ENCODE assay signal across 7 mouse cellular contexts in the genomic region with DNA sequence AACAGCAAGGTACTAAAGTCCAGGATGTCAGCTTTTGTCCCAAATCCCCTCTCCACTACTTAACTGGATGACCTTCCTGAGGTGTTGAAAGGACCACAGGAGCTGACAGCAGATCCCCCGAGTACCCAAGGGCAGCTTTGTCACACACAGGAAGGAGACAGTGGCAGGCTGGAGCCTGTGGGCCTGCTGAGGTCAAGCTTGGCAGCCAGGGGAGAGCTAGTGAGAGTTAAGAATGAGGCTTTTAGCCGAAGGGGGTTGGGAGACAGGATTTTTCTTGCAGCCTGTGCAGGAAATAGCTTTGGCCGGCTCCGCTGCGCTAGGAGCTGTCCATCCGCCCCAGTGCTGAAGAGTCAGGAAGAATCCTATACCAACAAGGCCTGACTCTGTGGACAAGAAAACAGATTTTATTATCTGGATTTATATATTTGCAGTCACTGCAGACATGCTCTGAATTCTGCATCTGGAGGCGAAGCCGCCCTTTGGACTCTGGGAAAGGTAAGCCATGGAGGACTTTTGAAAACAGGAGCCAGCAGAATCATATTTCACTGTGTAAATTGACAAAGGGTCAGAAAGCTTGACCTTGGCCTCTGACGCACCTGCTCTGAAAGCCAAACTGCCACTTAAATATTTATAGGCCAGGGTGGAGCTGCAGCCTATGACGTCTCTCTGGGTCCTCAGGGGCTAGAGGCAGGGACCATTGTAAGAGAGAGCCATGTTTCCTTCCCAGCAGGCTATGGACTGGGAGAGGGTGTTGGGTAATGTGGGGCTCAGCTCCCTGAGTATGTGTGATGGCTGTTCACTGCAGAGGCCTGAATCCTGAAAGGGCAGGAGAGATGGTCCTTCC. TPM values are rescaled to one million over a fixed set of nuclear protein-coding genes. Genes with fewer than 3 reads are reported as not detected.
DNase-seq lines count a peak whose midpoint lies in the region; ATAC-seq lines count a peak whose summit lies in the region.

No protein-coding gene starts in this region.

- no peaks in the 10 kb centered on the region for H3K36me3 ChIP-seq in neural tube, embryonic 15.5 days
- H3K36me3 ChIP-seq in intestine, embryonic 16.5 days (ENCODE audit: control insufficient read depth, insufficient read depth, low read length), result no peaks in the 10 kb centered on the region
- no peaks in the 10 kb centered on the region for H3K36me3 ChIP-seq in liver, embryonic 16.5 days (ENCODE audit: control insufficient read depth, insufficient read depth)
- no peaks in the 10 kb centered on the region for H3K36me3 ChIP-seq in stomach, embryonic 16.5 days (ENCODE audit: control insufficient read depth, insufficient read depth, low read length)

- no peaks in the 10 kb centered on the region for H3K27me3 ChIP-seq in neural tube, embryonic 15.5 days (replicated peaks)
- H3K27me3 ChIP-seq in intestine, embryonic 16.5 days (replicated peaks; ENCODE audit: control insufficient read depth, insufficient read depth, low read length), result no peaks in the 10 kb centered on the region
- H3K27me3 ChIP-seq in liver, embryonic 16.5 days (ENCODE audit: control insufficient read depth, insufficient read depth, low read depth, low read length), result no peaks in the 10 kb centered on the region
- no peaks in the 10 kb centered on the region for H3K27me3 ChIP-seq in stomach, embryonic 16.5 days (ENCODE audit: control insufficient read depth, insufficient read depth, low read length)

- H3K4me2 ChIP-seq in neural tube, embryonic 15.5 days, result no peak overlapping the region
- H3K4me2 ChIP-seq in intestine, embryonic 16.5 days (ENCODE audit: low read depth, low read length), result no peak overlapping the region
- H3K4me2 ChIP-seq in liver, embryonic 16.5 days (ENCODE audit: low read depth, low read length), result peak overlapping the region; percentile 3; the same call in 1 of the 2 replicates
- H3K4me2 ChIP-seq in stomach, embryonic 16.5 days (ENCODE audit: low read depth, low read length), result no peak overlapping the region

- H3K27ac ChIP-seq in neural tube, embryonic 15.5 days (replicated peaks), result no peak overlapping the region
- no peak overlapping the region for H3K27ac ChIP-seq in intestine, embryonic 16.5 days (ENCODE audit: low read length)
- peak overlapping the region; percentile 47; the same call in 1 of the 2 replicates for H3K27ac ChIP-seq in liver, embryonic 16.5 days (ENCODE audit: low read length)
- H3K27ac ChIP-seq in stomach, embryonic 16.5 days (ENCODE audit: low read length), result no peak overlapping the region

- H3K9ac ChIP-seq in neural tube, embryonic 15.5 days (replicated peaks), result no peak overlapping the region
- H3K9ac ChIP-seq in intestine, embryonic 16.5 days (ENCODE audit: low read depth, low read length), result no peak overlapping the region
- no peak overlapping the region for H3K9ac ChIP-seq in liver, embryonic 16.5 days (ENCODE audit: low read depth, low read length)
- no peak overlapping the region for H3K9ac ChIP-seq in stomach, embryonic 16.5 days (ENCODE audit: low read length)

- H3K9me3 ChIP-seq in neural tube, embryonic 15.5 days (replicated peaks), result no peaks in the 10 kb centered on the region
- no peaks in the 10 kb centered on the region for H3K9me3 ChIP-seq in intestine, embryonic 16.5 days (ENCODE audit: control insufficient read depth, low read length)
- no peaks in the 10 kb centered on the region; the same call in 1 of the 2 replicates for H3K9me3 ChIP-seq in liver, embryonic 16.5 days (replicated peaks; ENCODE audit: control insufficient read depth, low read length)
- no peaks in the 10 kb centered on the region for H3K9me3 ChIP-seq in stomach, embryonic 16.5 days (replicated peaks; ENCODE audit: control insufficient read depth, low read length)

- WGBS in neural tube, embryonic 15.5 days, result 20% methylated on average over 10 of the region's 10 CpGs
- WGBS in intestine, embryonic 16.5 days, result 4% methylated on average over 10 of the region's 10 CpGs
- WGBS in liver, embryonic 16.5 days (ENCODE audit: insufficient replicate concordance), result 12% methylated on average over 10 of the region's 10 CpGs
- WGBS in stomach, embryonic 16.5 days, result 4% methylated on average over 10 of the region's 10 CpGs

- peaks cover 9% of the 10 kb centered on the region; the same call in 1 of the 2 replicates for H3K4me1 ChIP-seq in neural tube, embryonic 15.5 days
- H3K4me1 ChIP-seq in intestine, embryonic 16.5 days (ENCODE audit: control insufficient read depth, insufficient read depth, low read length), result no peaks in the 10 kb centered on the region
- no peaks in the 10 kb centered on the region for H3K4me1 ChIP-seq in liver, embryonic 16.5 days (ENCODE audit: control insufficient read depth, low read depth, low read length)
- peaks cover 2% of the 10 kb centered on the region; the same call in 1 of the 2 replicates for H3K4me1 ChIP-seq in stomach, embryonic 16.5 days (ENCODE audit: control insufficient read depth, insufficient read depth, low read length)

- H3K4me3 ChIP-seq in neural tube, embryonic 15.5 days (replicated peaks), result no peak overlapping the region
- no peak overlapping the region for H3K4me3 ChIP-seq in intestine, embryonic 16.5 days (ENCODE audit: low read length)
- no peak overlapping the region for H3K4me3 ChIP-seq in liver, embryonic 16.5 days (ENCODE audit: low read depth, low read length)
- H3K4me3 ChIP-seq in stomach, embryonic 16.5 days (replicated peaks; ENCODE audit: low read length), result no peak overlapping the region

- ATAC-seq in neural tube, embryonic 15.5 days (ENCODE audit: low FRiP score), result no peak
- peak; percentile 83; the same call in 1 of the 2 replicates for ATAC-seq in common myeloid progenitor, adult 5-6 weeks (replicated peaks; ENCODE audit: low read depth, poor library complexity, severe bottlenecking)
- peak; percentile 48 for ATAC-seq in intestine, embryonic 16.5 days
- ATAC-seq in liver, embryonic 16.5 days (ENCODE audit: low read depth), result peak; percentile 84
- peak; percentile 79; the same call in 1 of the 2 replicates for ATAC-seq in stomach, embryonic 16.5 days (ENCODE audit: insufficient read depth, low FRiP score)

- peak; percentile 84 for DNase-seq in neural tube, embryonic 10.5 days (ENCODE audit: extremely low spot score, low spot score)
- no peak for DNase-seq in right cerebral cortex, postnatal 36 days (ENCODE audit: low spot score in 2 of 2)

RNA-seq across cellular contexts. Expression of a gene that starts 35.9 kb away (rescaled TPM):
- 5.8 and 7.0 TPM in 2 replicates for polyA plus RNA-seq in neural tube, embryonic 15.5 days (2015; fragmentation: Nextera tagmentation; extraction: Ambion mirVana)
- total RNA-seq in common myeloid progenitor, adult 5-6 weeks (2017), result not detected in 2 replicates
- polyA plus RNA-seq in intestine, embryonic 16.5 days (2015; fragmentation: Nextera tagmentation; extraction: Ambion mirVana), result 0.67 and 0.84 TPM in 2 replicates
- polyA plus RNA-seq in liver, embryonic 16.5 days (2015; fragmentation: Nextera tagmentation; extraction: Ambion mirVana), result 0.01 TPM in 1 of 2 replicates, not detected in the other
- 0.39 and 0.42 TPM in 2 replicates for polyA plus RNA-seq in stomach, embryonic 16.5 days (2015; fragmentation: Nextera tagmentation; extraction: Ambion mirVana)
